Mouse (Mus musculus): ENCODE results near the gene Arl15.

Arl15 gene

GRCm38 (mm10) chr13:114114586-114114985, 320.3 kb downstream of the Arl15 start:
- no peak for DNase-seq

GRCm38 (mm10) chr13:114115106-114115505, 320.8 kb downstream of the Arl15 start:
- no peak for DNase-seq

GRCm38 (mm10) chr13:114118104-114118830, 324.0 kb downstream of the Arl15 start:
- DNase-seq = no peak

- DNase-seq = no peak
These were observed 325.5 kb downstream of the Arl15 start for GRCm38 (mm10) chr13:114119816-114120215.

GRCm38 (mm10) chr13:114121591-114121990, 327.3 kb downstream of the Arl15 start:
- no peak for DNase-seq

- no peak for DNase-seq
These were observed 329.1 kb downstream of the Arl15 start for GRCm38 (mm10) chr13:114123391-114123790.

- no peak for DNase-seq
These were observed 330.1 kb downstream of the Arl15 start for GRCm38 (mm10) chr13:114124385-114124784.

GRCm38 (mm10) chr13:114124991-114125390, 330.7 kb downstream of the Arl15 start:
- DNase-seq = no peak

- DNase-seq = no peak
These were observed 334.1 kb downstream of the Arl15 start for GRCm38 (mm10) chr13:114128366-114128765.

- DNase-seq = no peak
These were observed 335.7 kb downstream of the Arl15 start for GRCm38 (mm10) chr13:114129986-114130385.

- DNase-seq = no peak
These were observed 336.4 kb downstream of the Arl15 start for GRCm38 (mm10) chr13:114130566-114131319.

- no peak for DNase-seq
These were observed 344.6 kb downstream of the Arl15 start for GRCm38 (mm10) chr13:114138921-114139320.

GRCm38 (mm10) chr13:114139570-114139969, 345.3 kb downstream of the Arl15 start:
- no peak for DNase-seq

- DNase-seq = no peak
These were observed 348.5 kb downstream of the Arl15 start for GRCm38 (mm10) chr13:114142826-114143225.

- DNase-seq = no peak
These were observed 348.9 kb downstream of the Arl15 start for GRCm38 (mm10) chr13:114143247-114143646.

GRCm38 (mm10) chr13:114144052-114145046, 350.0 kb downstream of the Arl15 start:
- no peak for DNase-seq

GRCm38 (mm10) chr13:114145249-114145648, 350.9 kb downstream of the Arl15 start:
- DNase-seq = no peak

- DNase-seq = no peak
These were observed 356.8 kb downstream of the Arl15 start for GRCm38 (mm10) chr13:114150856-114151697.

GRCm38 (mm10) chr13:114151698-114152069, 357.4 kb downstream of the Arl15 start:
- DNase-seq = no peak

GRCm38 (mm10) chr13:114156689-114157088, 362.4 kb downstream of the Arl15 start:
- DNase-seq = no peak

- DNase-seq = no peak
These were observed 363.9 kb downstream of the Arl15 start for GRCm38 (mm10) chr13:114158111-114158730.

Measured in lung, postnatal 36 days (tissue).